Mouse (Mus musculus): Measurements from ENCODE around the gene Batf3. TPM values are rescaled to one million over a fixed set of nuclear protein-coding genes. Genes with fewer than 3 reads are reported as not detected.

Gene Batf3
- total and polyA plus RNA-seq, 2 experiments from 2014 or later, result 1.3 TPM; not detected in 1

- H3K4me3 ChIP-seq (ENCODE audit: low read depth, low read length), result no peak overlapping the region
- 42% methylated on average over 3 of the region's 3 CpGs for WGBS
- no peaks in the 10 kb centered on the region for H3K9me3 ChIP-seq (replicated peaks; ENCODE audit: control insufficient read depth, low read length)
- no peaks in the 10 kb centered on the region for H3K4me1 ChIP-seq (ENCODE audit: control insufficient read depth, insufficient read depth)
- H3K27ac ChIP-seq (ENCODE audit: low read depth), result no peak overlapping the region
- TF ChIP-seq EP300 (IDR thresholded peaks at IDR 0.05; ENCODE audit: low read depth) (no peak), CTCF (IDR thresholded peaks at IDR 0.05; ENCODE audit: low read depth) (no peak)
- H3K27me3 ChIP-seq (ENCODE audit: control insufficient read depth, insufficient read depth, low read length), result no peaks in the 10 kb centered on the region
- ATAC-seq (ENCODE audit: insufficient read depth, low read depth) (no peak), DNase-seq (ENCODE audit: low spot score) (no peak)
- no peak overlapping the region for H3K9ac ChIP-seq (replicated peaks; ENCODE audit: low read depth, low read length)
- no peaks in the 10 kb centered on the region for H3K36me3 ChIP-seq (replicated peaks; ENCODE audit: control insufficient read depth, insufficient read depth, low read length)
- H3K4me2 ChIP-seq (ENCODE audit: low read depth, low read length), result no peak overlapping the region
Measured at GRCm38 (mm10) chr1:191122744-191123143, 25.1 kb downstream of the Batf3 start.

DNA sequence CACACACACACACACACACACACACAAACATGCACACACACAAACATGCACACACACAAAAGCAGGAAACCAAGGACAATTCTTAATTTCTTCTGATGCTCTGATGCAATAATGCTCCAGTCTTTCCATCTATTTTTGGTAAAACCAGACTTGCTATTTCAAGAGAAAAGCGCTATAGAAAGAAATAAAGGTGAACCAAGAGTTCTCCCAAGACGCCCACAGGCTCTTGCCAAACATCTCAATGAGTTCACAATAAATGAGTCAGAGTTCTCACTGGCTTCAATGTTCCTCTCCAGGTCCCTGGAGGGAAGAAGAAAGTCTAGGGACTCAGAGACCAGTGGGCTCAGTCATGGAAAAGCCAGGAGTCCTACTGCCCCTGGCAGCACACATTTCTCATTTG lies 26.0 kb downstream of the Batf3 start:
- TF ChIP-seq EP300 (IDR thresholded peaks at IDR 0.05; ENCODE audit: low read depth), result no peak
- TF ChIP-seq CTCF (IDR thresholded peaks at IDR 0.05; ENCODE audit: low read depth), result no peak
- no peak overlapping the region for H3K9ac ChIP-seq (replicated peaks; ENCODE audit: low read depth, low read length)
- H3K4me3 ChIP-seq (ENCODE audit: low read depth, low read length), result no peak overlapping the region
- H3K4me2 ChIP-seq (ENCODE audit: low read depth, low read length), result no peak overlapping the region
- no peaks in the 10 kb centered on the region for H3K4me1 ChIP-seq (ENCODE audit: control insufficient read depth, insufficient read depth)
- no peak overlapping the region for H3K27ac ChIP-seq (ENCODE audit: low read depth)
- no peaks in the 10 kb centered on the region for H3K36me3 ChIP-seq (replicated peaks; ENCODE audit: control insufficient read depth, insufficient read depth, low read length)
- H3K27me3 ChIP-seq (ENCODE audit: control insufficient read depth, insufficient read depth, low read length), result no peaks in the 10 kb centered on the region
- DNase-seq (ENCODE audit: low spot score) (no peak), ATAC-seq (ENCODE audit: insufficient read depth, low read depth) (no peak)
- H3K9me3 ChIP-seq (replicated peaks; ENCODE audit: control insufficient read depth, low read length), result no peaks in the 10 kb centered on the region
- WGBS, result 77% methylated on average over 2 of the region's 2 CpGs

DNA sequence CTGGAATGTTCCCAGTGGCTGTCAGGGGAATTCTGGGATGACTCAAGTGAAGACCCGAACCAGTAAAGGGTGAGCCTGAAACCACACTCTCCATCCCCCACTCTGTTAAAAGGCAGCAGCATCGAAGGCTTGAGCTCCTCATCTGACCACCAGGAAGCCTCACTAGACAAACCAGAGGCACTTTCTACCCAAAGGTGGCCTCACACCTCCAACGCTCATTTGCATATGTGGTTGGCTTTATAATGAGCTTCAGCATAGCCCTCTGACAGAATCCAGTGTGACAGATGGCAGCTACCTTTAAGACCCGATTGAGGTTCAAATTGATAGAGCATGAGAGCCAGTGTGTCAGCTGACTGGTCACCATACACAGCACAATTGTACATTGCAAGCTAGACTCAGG lies 26.6 kb downstream of the Batf3 start:
- Histone ChIP-seq H3K4me3 (ENCODE audit: low read depth, low read length) (no peak overlapping the region), H3K4me1 (ENCODE audit: control insufficient read depth, insufficient read depth) (no peaks in the 10 kb centered on the region), H3K4me2 (ENCODE audit: low read depth, low read length) (no peak overlapping the region), H3K9ac (replicated peaks; ENCODE audit: low read depth, low read length) (no peak overlapping the region), H3K9me3 (replicated peaks; ENCODE audit: control insufficient read depth, low read length) (no peaks in the 10 kb centered on the region), H3K27me3 (ENCODE audit: control insufficient read depth, insufficient read depth, low read length) (no peaks in the 10 kb centered on the region), H3K27ac (ENCODE audit: low read depth) (no peak overlapping the region), H3K36me3 (replicated peaks; ENCODE audit: control insufficient read depth, insufficient read depth, low read length) (no peaks in the 10 kb centered on the region)
- DNase-seq (ENCODE audit: low spot score) (no peak), ATAC-seq (ENCODE audit: insufficient read depth, low read depth) (no peak)
- TF ChIP-seq EP300 (IDR thresholded peaks at IDR 0.05; ENCODE audit: low read depth), result no peak
- no peak for TF ChIP-seq CTCF (IDR thresholded peaks at IDR 0.05; ENCODE audit: low read depth)
- WGBS, result 47% methylated on average over 4 of the region's 4 CpGs

DNA sequence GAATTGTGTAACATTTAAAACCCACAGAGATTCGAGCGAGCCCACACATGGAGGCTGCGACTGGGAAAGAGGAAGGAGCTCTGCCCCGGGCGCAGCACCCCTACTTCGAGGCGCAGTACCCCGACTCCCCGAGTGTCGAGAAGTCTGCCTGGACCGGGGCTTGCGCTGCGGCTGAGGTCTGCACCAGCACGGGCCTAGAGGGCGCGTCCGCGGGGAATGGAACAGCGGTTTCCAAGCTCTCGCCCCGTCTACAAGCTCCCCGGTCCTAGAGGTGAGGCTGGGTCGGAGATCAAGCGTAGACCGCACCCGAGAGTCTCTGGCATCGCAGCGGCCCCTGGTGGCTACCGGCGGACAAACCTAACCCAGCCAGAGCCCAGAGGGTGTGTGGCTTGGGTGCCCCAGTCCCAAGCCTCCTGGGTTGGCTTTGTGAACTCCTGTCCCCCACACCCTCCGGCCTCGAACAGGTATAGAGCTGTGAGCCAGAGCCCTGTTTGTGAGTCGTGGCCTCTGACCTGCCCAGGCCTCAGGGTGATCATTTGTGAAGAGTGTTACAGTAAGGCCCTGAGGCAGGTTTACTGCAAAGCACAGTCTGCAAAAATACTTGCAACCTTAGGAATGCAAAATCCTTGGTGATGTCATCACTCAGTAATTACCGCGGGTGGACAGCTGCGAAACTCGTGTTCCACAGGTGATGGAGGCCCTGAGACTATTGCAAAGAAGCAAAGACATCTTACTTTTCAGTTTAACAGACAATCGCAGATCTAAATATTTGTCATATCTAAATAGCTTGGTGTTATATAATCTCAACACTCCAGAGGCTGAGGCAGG lies 28.4 kb downstream of the Batf3 start:
- no peak overlapping the region for H3K9ac ChIP-seq (replicated peaks; ENCODE audit: low read depth, low read length)

DNA sequence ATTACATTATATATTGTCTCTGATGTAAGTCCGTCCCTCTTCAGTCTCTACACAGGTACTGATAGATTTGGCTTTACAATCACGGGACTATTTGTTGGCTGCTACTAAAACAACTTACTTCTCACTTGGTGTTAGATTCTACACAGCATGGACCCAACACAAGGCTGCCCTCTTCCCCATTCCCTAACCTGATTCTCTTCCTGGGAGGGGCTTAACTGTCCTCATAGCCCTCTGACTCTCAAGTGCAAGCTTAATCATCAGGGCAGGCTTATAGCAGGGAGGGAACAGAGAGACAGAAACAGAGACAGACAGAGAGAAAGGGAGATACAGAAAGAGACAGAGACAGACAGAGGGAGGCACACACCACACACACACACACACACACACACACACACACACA lies 34.0 kb downstream of the Batf3 start:
- 80% methylated on average over 2 of the region's 2 CpGs for WGBS
- TF ChIP-seq EP300 (IDR thresholded peaks at IDR 0.05; ENCODE audit: low read depth), result no peak
- no peak for TF ChIP-seq CTCF (IDR thresholded peaks at IDR 0.05; ENCODE audit: low read depth)
- Histone ChIP-seq H3K4me2 (ENCODE audit: low read depth, low read length) (no peak overlapping the region), H3K9me3 (replicated peaks; ENCODE audit: control insufficient read depth, low read length) (no peaks in the 10 kb centered on the region; the same call in 1 of the 2 replicates), H3K27ac (ENCODE audit: low read depth) (no peak overlapping the region), H3K27me3 (ENCODE audit: control insufficient read depth, insufficient read depth, low read length) (no peaks in the 10 kb centered on the region), H3K4me1 (ENCODE audit: control insufficient read depth, insufficient read depth) (no peaks in the 10 kb centered on the region), H3K4me3 (ENCODE audit: low read depth, low read length) (no peak overlapping the region), H3K36me3 (replicated peaks; ENCODE audit: control insufficient read depth, insufficient read depth, low read length) (no peaks in the 10 kb centered on the region), H3K9ac (replicated peaks; ENCODE audit: low read depth, low read length) (no peak overlapping the region)
- ATAC-seq (ENCODE audit: insufficient read depth, low read depth) (no peak), DNase-seq (ENCODE audit: low spot score) (no peak)

More for the DNA sequence above, 28.4 kb downstream of the Batf3 start:
- TF ChIP-seq CTCF (IDR thresholded peaks at IDR 0.05; ENCODE audit: low read depth), result peak; percentile 81
- no peak for TF ChIP-seq EP300 (IDR thresholded peaks at IDR 0.05; ENCODE audit: low read depth)
- Histone ChIP-seq H3K9me3 (replicated peaks; ENCODE audit: control insufficient read depth, low read length) (no peaks in the 10 kb centered on the region; the same call in 1 of the 2 replicates), H3K36me3 (replicated peaks; ENCODE audit: control insufficient read depth, insufficient read depth, low read length) (no peaks in the 10 kb centered on the region), H3K4me1 (ENCODE audit: control insufficient read depth, insufficient read depth) (no peaks in the 10 kb centered on the region), H3K27ac (ENCODE audit: low read depth) (no peak overlapping the region), H3K4me2 (ENCODE audit: low read depth, low read length) (peak overlapping the region; percentile 57), H3K27me3 (ENCODE audit: control insufficient read depth, insufficient read depth, low read length) (no peaks in the 10 kb centered on the region), H3K4me3 (ENCODE audit: low read depth, low read length) (peak overlapping the region; percentile 37)
- WGBS, result 13% methylated on average over 38 of the region's 38 CpGs
- ATAC-seq (ENCODE audit: insufficient read depth, low read depth), result peak; percentile 85
- DNase-seq (ENCODE audit: low spot score), result peak; percentile 51
